Mouse (Mus musculus): Measurements from ENCODE around the gene Ifna14.
"Not testable (repeated sequence)": the region's sequence is repeated elsewhere in the genome, so short reads cannot be mapped to it uniquely, and the experiment has no call there.

The Ifna14 gene

DNA sequence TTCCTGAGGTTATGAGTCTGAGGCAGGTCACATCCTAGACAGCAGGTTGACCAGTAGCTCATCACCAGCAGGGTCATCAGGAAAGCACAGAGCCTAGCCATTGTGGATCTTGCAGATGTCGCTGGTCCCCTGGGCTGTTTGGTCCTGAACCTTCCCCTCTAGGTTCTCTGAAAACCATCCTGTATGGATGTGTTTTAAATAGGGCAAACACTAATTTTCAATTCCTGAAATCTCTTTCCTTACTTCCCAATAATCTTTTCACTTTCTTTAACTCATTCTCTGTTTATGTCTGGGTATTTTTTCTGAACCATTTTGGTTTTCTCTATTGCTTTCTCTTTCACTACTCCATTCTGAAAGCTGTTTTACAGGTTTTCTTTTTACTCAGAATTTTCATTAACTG lies at the start of gene Ifna14:
Gene Ifna14, minus strand, starts transcription at position 101 of the 400 bp plus-strand sequence.
- in situ Hi-C loops (cut with MboI; ENCODE audit: low sequenced_read_pairs): no loop called here

DNA sequence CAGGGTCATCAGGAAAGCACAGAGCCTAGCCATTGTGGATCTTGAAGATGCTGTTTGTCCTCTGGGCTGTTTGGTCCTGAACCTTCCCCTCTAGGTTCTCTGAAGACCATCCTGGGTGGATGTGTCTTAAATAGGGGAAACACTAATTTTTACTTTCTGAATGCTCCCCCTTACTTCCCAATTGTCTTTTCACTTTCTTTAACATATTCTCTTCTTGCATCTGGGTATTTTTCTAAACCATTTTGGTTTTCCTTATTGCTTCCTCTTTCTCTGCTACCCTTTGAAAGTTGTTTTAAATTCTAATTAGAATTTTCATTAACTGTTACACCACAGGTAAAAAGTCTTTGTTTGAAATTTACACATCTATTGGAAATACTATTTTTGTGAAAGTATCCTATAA lies 31.7 kb upstream of the Ifna14 start, which contains the start of gene Ifna12:
Gene Ifna12, minus strand, starts transcription at position 101 of the 400 bp plus-strand sequence.
- in situ Hi-C loops (cut with MboI; ENCODE audit: low sequenced_read_pairs): no loop called here

DNA sequence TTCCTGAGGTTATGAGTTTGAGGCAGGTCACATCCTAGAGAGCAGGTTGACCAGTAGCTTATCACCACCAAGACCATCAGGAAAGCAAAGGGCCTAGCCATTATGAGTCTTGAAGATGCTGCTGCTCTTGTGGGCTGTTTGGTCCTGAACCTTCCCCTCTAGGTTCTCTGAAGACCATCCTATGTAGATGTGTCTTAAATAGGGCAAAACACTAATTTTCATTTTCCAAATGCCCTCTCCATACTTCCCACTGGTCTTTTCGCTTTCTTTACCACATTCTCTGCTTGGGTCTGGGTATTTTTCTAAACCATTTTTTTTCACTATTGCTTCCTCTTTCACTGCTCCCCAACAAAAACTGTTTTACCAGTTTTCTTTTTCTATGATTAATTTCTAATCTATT lies 20.7 kb upstream of the Ifna14 start, which contains the start of gene Ifna9:
Gene Ifna9, minus strand, starts transcription at position 101 of the 400 bp plus-strand sequence.
- in situ Hi-C loops (cut with MboI; ENCODE audit: low sequenced_read_pairs): no loop called here

DNA sequence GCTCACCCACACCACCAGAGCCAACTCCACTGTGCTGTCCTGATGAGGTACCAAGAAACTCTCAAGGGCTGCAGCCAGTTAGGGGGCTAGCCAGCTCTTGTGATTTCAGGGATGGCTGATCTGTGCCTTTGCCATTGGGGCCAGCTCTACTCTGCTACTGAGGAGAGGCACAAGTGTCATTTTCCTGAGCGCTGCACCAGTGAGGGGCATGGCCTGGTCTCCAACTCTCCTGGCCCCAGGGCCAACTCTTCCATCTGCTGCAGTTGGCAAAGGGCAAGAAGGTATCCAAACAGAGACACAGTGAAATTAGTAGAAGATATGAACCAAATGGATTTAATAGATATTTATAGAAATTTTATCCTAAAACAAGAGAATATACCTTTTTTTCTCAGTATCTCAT lies 9.8 kb downstream of the Ifna14 start:
- in situ Hi-C loops (cut with MboI; ENCODE audit: low sequenced_read_pairs): no loop called here

DNA sequence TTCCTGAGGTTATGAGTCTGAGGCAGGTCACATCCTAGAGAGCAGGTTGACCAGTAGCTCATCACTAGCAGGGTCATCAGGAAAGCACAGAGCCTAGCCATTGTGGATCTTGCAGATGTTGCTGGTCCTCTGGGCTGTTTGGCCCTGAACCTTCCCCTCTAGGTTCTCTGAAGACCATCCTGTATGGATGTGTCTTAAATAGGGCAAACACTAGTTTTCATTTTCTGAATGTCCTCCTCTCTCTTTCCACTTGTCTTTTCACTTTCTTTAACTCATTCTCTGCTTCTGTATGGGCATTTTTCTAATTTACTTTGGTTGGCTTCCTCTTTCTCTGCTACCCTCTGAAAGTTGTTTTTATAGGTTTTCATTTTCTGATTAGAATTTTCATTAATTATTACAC lies 13.5 kb downstream of the Ifna14 start, which contains the start of gene Ifna15:
Gene Ifna15, minus strand, starts transcription at position 101 of the 400 bp plus-strand sequence.
- in situ Hi-C loops (cut with MboI; ENCODE audit: low sequenced_read_pairs): not testable (repeated sequence)

DNA sequence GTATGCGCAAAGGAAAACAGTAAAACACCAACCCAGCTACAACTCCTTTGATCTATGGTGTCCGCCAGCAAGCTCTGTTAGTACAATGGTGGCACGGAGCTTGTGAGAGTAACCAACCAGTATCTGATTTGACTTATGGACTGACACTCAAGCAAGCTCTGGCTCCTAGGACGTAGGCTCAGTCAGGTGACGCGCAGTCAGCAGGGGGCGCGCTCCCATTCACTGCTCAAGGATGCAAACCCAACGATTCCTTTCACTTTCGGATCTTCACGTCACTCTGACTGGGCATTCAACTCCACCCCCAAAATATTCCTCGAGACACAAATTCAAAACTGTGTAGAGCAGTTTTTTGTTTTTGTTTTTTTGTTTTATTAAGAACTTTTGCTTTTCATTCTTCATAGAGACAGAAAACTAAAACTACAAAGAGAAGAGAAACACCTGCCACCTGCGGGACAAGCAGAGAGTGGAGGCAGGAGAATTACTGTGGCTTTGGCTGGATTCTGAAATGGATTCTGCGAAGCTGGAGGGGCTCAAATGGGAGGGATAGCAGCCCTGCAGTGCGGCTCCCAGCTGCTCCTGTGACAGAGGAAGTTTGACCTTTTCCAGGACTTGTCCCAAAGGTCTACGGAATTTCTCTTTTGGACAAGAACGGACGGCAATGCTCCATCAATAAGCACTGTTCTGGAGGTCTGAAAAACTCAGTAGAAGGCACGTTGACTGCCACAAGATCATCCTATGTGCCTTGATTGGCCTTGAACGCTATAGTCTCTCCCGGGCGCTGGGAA lies 21.2 kb downstream of the Ifna14 start:
- in situ Hi-C loops (cut with MboI; ENCODE audit: low sequenced_read_pairs): no loop called here

DNA sequence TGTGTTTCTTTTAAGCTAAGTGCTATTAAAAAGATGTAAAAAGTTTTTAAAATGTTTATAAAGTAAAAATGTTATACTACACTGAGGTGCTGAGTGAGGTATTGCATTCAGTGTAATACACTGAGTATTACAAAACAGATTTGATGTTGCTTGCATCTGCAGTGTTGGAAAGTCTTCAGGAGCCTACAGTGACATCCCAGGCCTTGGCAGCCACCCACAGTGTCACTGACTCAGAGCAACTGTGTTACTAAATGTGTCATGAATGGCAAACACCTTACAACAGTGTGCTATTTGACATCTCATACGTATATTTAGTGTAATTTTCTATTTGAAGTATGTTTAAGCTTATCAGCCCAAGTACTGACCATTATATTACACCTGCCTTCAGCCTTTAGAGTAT lies 23.6 kb downstream of the Ifna14 start:
- in situ Hi-C loops (cut with MboI; ENCODE audit: low sequenced_read_pairs): loop anchor here (25.0 kb wide), 3 partner anchors 511 to 1186 kb away; partner anchors contain the start of gene Mllt3

DNA sequence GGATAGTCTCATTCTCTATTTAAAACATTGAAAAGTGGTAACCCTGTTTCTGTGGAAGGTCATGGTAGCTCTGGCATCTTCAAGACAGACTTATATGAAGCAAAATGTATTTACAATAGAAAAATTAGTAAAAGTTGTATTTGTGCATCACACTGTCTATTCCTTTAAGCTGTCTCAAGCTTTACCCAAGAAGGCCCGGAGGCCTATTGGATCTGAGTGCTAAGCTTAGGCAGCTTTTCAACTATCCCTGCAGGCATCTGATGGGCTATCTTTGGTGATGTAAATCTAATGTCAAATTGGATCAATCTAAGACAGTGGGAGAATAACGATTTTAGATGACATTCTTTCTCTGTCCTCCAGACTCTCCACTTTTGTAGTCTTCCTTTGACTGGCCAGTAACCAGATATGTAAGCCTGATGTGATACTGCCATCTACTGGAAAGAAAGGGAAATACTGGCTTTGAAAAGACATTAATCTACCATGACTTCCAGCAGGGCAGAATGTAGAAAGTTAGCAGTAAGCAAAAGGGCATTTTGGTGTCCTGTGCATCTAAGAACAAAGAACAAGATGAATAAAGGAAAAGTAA lies 27.9 kb downstream of the Ifna14 start:
- in situ Hi-C loops (cut with MboI; ENCODE audit: low sequenced_read_pairs): loop anchor here (25.0 kb wide), 3 partner anchors 506 to 1181 kb away; partner anchors contain the start of gene Mllt3

DNA sequence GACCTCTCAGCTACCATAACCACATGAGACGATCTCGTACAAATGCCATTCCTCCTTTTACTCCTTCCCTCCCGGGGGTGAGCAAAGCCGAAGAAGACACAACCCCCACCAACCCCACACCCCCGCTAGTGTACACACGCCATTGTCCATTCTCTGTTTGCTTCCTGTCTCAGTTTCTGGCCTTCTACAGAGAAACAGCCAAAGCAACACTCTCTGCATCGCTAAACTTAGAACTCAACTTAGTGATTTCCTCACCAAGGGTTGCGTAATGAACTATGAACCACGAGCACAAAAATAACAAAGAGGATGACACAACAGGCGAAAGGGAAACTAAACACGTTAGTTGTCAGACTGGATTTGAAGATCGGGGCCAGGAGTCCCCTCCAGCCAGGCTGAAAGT lies 34.3 kb downstream of the Ifna14 start:
- in situ Hi-C loops (cut with MboI; ENCODE audit: low sequenced_read_pairs): loop anchor here (25.0 kb wide), 3 partner anchors 500 to 1175 kb away; partner anchors contain the start of gene Mllt3

DNA sequence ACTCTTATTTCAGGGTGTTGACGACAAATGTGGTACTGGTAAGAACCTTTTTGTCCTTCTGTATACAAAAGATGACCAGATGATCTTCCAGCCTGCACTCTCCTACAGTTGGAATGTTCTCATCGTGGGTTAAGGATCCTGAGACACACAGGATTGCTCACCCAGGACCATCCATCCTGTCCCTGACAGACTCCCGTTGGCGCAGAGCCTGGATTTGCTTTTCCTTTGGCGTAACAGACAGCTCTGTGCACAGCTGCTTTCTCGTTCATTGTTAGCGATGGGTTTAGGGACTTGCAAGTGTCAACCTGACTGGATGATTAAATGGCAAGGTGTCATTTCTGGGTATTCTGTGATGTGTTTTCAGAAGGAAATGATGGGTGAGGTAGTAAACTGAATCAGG lies 35.0 kb downstream of the Ifna14 start:
- in situ Hi-C loops (cut with MboI; ENCODE audit: low sequenced_read_pairs): loop anchor here (25.0 kb wide), 3 partner anchors 499 to 1174 kb away; partner anchors contain the start of gene Mllt3

DNA sequence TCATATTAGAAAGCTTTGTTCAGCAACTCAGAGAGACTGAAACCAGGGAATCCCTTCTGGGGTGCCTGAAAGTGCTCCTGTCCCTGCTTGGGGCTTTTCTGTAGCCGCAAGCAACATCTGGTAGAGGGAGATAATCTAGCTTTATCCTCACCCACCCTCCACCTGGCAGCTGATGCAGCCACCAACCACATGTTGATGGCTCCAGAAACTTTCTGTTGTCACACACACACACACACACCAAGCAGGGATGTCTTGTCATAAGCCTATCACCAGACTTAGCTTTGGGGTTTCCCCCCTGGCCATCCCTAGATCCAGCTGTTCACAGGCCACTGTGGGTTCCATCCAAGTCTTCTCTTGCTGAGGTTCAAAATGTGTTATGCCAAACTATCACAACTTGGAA lies 35.9 kb downstream of the Ifna14 start:
- in situ Hi-C loops (cut with MboI; ENCODE audit: low sequenced_read_pairs): loop anchor here (25.0 kb wide), 3 partner anchors 498 to 1173 kb away; partner anchors contain the start of gene Mllt3

DNA sequence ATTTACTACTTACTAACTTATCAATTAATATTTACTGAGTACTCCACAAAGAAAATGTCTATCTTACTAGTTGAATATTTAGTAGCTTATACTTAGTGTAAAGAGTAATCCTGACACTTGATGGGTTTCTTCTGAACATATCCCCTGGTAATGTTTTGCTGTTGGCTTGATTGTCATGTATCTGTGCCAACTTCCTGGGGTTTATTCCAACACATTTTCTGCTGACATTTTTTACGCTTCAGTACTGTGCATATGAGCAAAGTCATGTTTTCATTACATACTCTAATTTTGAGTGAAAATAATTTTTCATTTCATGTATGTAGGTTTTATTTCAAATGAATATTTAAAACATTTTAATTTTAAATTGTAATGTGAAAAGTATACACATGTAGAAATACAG lies 36.7 kb downstream of the Ifna14 start:
- in situ Hi-C loops (cut with MboI; ENCODE audit: low sequenced_read_pairs): loop anchor here (25.0 kb wide), 3 partner anchors 498 to 1173 kb away; partner anchors contain the start of gene Mllt3

DNA sequence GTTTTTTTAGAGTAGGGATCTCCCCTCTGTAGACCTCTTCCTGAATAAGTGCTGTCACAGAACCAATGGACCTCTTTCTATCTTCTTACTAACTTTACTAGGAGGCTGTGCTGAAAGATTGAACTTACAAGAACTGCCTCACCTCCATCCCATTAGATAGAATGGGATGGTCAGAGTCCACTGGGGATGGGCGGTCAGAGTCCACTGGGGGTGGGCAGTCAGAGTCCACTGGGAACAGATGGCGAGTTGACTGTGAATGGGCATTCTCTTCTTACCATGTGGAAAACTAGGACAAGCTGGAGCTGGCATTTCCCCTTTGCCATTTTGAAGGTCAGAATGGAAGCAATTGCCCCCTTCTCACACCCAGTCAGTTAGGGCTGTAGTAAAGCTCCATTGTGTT lies 38.1 kb downstream of the Ifna14 start:
- in situ Hi-C loops (cut with MboI; ENCODE audit: low sequenced_read_pairs): loop anchor here (25.0 kb wide), 3 partner anchors 496 to 1171 kb away; partner anchors contain the start of gene Mllt3

DNA sequence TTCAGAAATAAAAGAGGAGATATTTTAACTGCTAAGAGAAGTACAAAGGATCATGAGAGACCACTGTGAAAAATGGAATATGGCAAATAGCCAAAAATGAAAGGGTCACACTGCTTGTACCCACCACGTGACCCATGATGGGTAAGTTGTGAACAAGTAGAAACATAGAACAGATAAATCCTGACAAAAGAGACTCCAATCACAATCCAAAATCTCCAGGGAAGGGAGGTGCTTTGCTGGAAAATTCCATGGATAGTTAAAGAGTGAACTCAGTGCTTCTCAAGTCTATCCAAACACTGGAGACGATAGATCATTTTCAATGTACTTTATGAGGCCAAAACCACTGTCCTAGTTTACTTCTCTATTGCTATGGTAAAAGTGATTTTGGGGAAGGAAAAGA lies 40.7 kb downstream of the Ifna14 start:
- in situ Hi-C loops (cut with MboI; ENCODE audit: low sequenced_read_pairs): loop anchor here (25.0 kb wide), 3 partner anchors 494 to 1169 kb away; partner anchors contain the start of gene Mllt3

DNA sequence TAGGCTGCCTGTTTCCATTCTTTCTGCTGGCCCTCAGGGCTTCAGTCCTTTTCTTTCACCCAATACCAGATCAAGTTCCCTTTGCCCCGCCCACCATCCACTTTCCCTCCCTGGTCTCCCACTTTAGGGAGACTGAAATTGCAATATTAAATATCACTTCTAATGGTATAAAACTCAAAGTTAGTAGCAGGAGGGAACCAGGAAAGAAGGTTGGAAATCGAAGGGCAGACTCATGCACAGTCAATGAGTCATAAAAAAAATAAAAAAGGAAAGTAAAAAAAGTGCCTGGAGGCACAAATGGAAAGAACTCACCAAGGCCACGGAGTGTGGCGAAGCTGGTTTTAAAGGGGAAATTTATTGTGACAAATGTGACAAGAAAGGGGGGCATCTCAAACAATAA lies 41.3 kb downstream of the Ifna14 start:
- in situ Hi-C loops (cut with MboI; ENCODE audit: low sequenced_read_pairs): loop anchor here (25.0 kb wide), 3 partner anchors 493 to 1168 kb away; partner anchors contain the start of gene Mllt3

DNA sequence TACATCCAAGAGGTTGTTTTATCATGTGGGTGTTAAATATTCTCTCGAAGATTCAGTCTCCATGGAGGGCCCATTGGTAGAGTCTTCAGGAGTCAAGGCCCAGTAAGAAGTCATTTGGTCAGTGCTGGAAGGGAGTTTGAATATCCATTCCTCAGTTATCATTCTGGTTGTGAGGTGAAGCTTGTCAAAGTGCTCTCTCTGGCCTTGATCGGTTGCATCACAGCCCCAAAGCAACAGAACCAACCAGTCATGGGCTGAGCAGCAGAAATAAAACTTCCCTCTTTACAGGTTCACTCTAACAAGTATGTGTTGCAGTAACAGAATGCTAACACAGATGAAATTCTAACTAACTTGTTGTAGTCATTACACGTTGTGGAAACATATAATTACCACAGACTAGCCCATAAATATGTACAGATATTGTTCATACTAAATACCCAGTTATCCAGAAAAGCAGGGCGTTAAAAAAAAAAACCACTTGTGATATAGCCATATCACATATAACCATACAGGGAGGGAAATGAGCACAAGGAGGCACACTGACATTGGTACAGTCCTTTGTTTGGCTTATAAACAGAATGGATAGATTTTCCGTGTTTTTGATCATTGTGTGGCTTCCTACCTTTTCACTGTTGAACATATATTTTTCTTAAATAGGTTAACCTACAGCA lies 45.1 kb downstream of the Ifna14 start:
- in situ Hi-C loops (cut with MboI; ENCODE audit: low sequenced_read_pairs): loop anchor here (25.0 kb wide), 3 partner anchors 489 to 1164 kb away; partner anchors contain the start of gene Mllt3

DNA sequence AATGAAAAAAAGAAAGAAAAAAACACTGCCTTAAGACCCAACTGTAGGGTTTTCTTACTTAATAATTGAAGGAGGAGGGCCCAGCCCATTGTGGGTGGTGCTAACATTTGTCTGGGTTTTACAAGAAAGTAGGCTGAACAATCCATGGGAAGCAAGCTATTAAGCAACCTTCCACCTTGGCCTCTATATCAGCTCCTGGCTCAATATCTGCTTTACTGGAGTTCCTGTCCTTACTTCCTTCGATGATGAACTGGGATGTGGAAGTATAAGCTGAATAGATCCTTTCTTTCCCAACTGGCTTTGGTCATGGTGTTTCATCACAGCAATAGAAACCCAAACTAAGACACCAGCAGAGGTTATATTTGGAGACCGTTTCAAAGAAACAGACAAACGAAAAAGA lies 46.2 kb downstream of the Ifna14 start:
- in situ Hi-C loops (cut with MboI; ENCODE audit: low sequenced_read_pairs): loop anchor here (25.0 kb wide), 3 partner anchors 488 to 1163 kb away; partner anchors contain the start of gene Mllt3

DNA sequence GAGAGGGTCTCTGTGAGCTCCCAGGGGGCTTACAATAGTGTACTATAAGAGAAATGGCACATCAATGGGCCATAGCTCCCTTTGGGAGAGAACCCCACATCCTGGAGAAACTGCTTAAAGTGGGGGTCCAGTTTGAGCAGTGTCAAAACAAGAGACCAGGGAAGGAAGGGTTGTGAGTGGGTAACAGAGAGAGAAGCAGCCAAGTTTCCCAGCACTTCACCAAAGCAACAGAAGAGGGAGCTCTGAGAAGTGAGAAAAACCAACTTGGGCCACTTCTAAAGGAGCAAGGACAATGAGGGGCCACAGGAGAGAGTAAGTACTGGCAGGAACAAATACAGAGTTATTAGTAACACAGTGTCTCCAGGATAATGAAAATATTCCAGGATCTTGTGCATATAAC lies 48.4 kb downstream of the Ifna14 start:
- in situ Hi-C loops (cut with MboI; ENCODE audit: low sequenced_read_pairs): no loop called here

DNA sequence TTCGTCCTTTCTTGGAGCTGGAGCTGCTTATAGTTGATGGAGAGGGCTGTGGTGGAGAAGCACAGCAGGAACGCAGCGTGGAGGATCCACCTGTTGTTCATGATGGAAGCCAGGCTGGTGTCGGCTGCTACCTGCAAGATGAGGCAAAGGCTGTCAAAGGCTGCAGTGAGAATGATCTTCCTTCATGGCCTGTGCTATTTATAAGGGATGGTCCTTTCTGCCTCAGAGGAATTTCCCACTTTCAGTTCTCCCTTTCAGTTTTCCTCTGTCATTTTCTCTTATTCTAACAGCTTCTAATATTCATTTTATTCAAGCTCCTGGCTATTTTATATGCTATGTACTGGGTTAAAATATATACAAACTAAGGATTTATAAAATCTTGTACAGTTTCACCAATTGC lies 48.9 kb downstream of the Ifna14 start, which contains the start of gene Ifnb1:
Gene Ifnb1, minus strand, starts transcription at position 101 of the 400 bp plus-strand sequence.
- in situ Hi-C loops (cut with MboI; ENCODE audit: low sequenced_read_pairs): no loop called here
